Mouse (Mus musculus) intestine, embryonic 14.5 days (tissue): Measurements from ENCODE around the gene Mccc2. TPM values are rescaled to one million over a fixed set of nuclear protein-coding genes. Genes with fewer than 3 reads are reported as not detected.

Source experiments
- ATAC-seq: fragments of 200-750 bp; cut with Nextera tagmentation; replicated peaks from 2 replicates; pipeline ENCODE4 v1.8.0; 2017; ENCODE audit warnings: low read depth, moderate number of reproducible peaks, moderate TSS enrichment, moderate library complexity; ENCODE audit not compliant: low FRiP score, low TSS enrichment
- DNase-seq: peaks from one replicate; pipeline ENCODE4 v3.0.0-alpha.2; 2018; ENCODE audit warnings: low spot score
- H3K27ac ChIP-seq: fragments of 300-500 bp; sonication (generic); 2 replicates; pipeline ENCODE4 v1.5.1; 2014; ENCODE audit warnings: low read depth, mild to moderate bottlenecking, control low read depth
- H3K27me3 ChIP-seq: fragments of 300-500 bp; sonication (generic); replicated peaks from 2 replicates; pipeline ENCODE4 v1.6.1; 2014; ENCODE audit warnings: low read length, control low read depth; ENCODE audit not compliant: control insufficient read depth, insufficient read depth
- H3K36me3 ChIP-seq: fragments of 300-500 bp; sonication (generic); 2 replicates; pipeline ENCODE4 v1.6.1; 2014; ENCODE audit warnings: low read length, control low read depth; ENCODE audit not compliant: control insufficient read depth, insufficient read depth
- H3K4me1 ChIP-seq: fragments of 300-500 bp; sonication (generic); replicated peaks from 2 replicates; pipeline ENCODE4 v1.6.1; 2014; ENCODE audit warnings: low read length, control low read depth, mixed read lengths; ENCODE audit not compliant: control insufficient read depth, insufficient read depth
- H3K4me2 ChIP-seq: fragments of 300-500 bp; sonication (generic); 2 replicates; pipeline ENCODE4 v1.6.1; 2014; ENCODE audit warnings: low read length
- H3K4me3 ChIP-seq: fragments of 300-500 bp; sonication (generic); 2 replicates; pipeline ENCODE4 v1.5.1; 2014; ENCODE audit warnings: low read depth, low read length, control low read depth, mixed read lengths
- H3K9ac ChIP-seq: fragments of 300-500 bp; sonication (generic); 2 replicates; pipeline ENCODE4 v1.6.1; 2014; ENCODE audit warnings: mild to moderate bottlenecking, low read length
- H3K9me3 ChIP-seq: fragments of 300-500 bp; sonication (generic); 2 replicates; pipeline ENCODE4 v1.6.1; 2016; ENCODE audit warnings: low read length, control low read depth; ENCODE audit not compliant: control insufficient read depth
- WGBS: fragments of 180-500 bp; shearing (Covaris S2); extraction: QIAGEN DNeasy Blood & Tissue Kit; methylation state at CpG from one replicate; pipeline ENCODE4 v1.1.7; 2014; 5-methylcytosine and 5-hydroxymethylcytosine counted together
- polyA plus RNA-seq: library from polyadenylated mRNA; unstranded; fragments of >200 nt; fragmentation: Nextera tagmentation; extraction: Ambion mirVana; gene quantifications from 2 replicates; pipeline ENCODE4 v1.2.1, GENCODE M21; 2014

Gene Mccc2
- polyA plus RNA-seq, 1 experiment from 2014 or later: 45.9 TPM

GRCm38 (mm10) chr13:99955591-99955944, 59.9 kb downstream of the Mccc2 start:
- peaks cover 53% of the 10 kb centered on the region for H3K36me3 ChIP-seq
- 87% methylated on average over 1 of the region's 1 CpGs for WGBS

GRCm38 (mm10) chr13:99954902-99955590, 60.4 kb downstream of the Mccc2 start:
- Histone ChIP-seq H3K27me3 (no peaks in the 10 kb centered on the region), H3K9me3 (peaks cover 6% of the 10 kb centered on the region; the same call in 1 of the 2 replicates), H3K36me3 (peaks cover 52% of the 10 kb centered on the region), H3K4me1 (no peaks in the 10 kb centered on the region), H3K9ac (no peak overlapping the region), H3K4me3 (no peak overlapping the region), H3K4me2 (no peak overlapping the region), H3K27ac (no peak overlapping the region)
- DNase-seq: no peak
- 96% methylated on average over 5 of the region's 5 CpGs for WGBS
- no peak for ATAC-seq

More at GRCm38 (mm10) chr13:99955591-99955944, 59.9 kb downstream of the Mccc2 start:
- DNase-seq (no peak), ATAC-seq (no peak)
- Histone ChIP-seq H3K9me3 (peaks cover 6% of the 10 kb centered on the region; the same call in 1 of the 2 replicates), H3K27me3 (no peaks in the 10 kb centered on the region), H3K27ac (no peak overlapping the region), H3K4me2 (no peak overlapping the region), H3K4me3 (no peak overlapping the region), H3K4me1 (no peaks in the 10 kb centered on the region), H3K9ac (no peak overlapping the region)

- no peaks in the 10 kb centered on the region for H3K9me3 ChIP-seq
- H3K36me3 ChIP-seq: peaks cover 43% of the 10 kb centered on the region
- no peak for ATAC-seq
- no peak overlapping the region for H3K4me2 ChIP-seq
- WGBS: 78% methylated on average over 4 of the region's 4 CpGs
- no peak overlapping the region for H3K4me3 ChIP-seq
- no peaks in the 10 kb centered on the region for H3K4me1 ChIP-seq
- no peaks in the 10 kb centered on the region for H3K27me3 ChIP-seq
- H3K27ac ChIP-seq: no peak overlapping the region
- no peak for DNase-seq
- no peak overlapping the region for H3K9ac ChIP-seq
These were observed 68.0 kb downstream of the Mccc2 start for GRCm38 (mm10) chr13:99947417-99947816.

GRCm38 (mm10) chr13:99943525-99943924, 71.9 kb downstream of the Mccc2 start:
- no peak for DNase-seq
- H3K4me3 ChIP-seq: no peak overlapping the region
- H3K4me2 ChIP-seq: no peak overlapping the region
- H3K27me3 ChIP-seq: no peaks in the 10 kb centered on the region
- H3K9me3 ChIP-seq: no peaks in the 10 kb centered on the region
- no peak for ATAC-seq
- no peaks in the 10 kb centered on the region for H3K4me1 ChIP-seq
- 99% methylated on average over 2 of the region's 2 CpGs for WGBS
- no peak overlapping the region for H3K9ac ChIP-seq
- no peak overlapping the region for H3K27ac ChIP-seq
- H3K36me3 ChIP-seq: peaks cover 13% of the 10 kb centered on the region; the same call in 1 of the 2 replicates

- no peak overlapping the region for H3K9ac ChIP-seq
- 28% methylated on average over 2 of the region's 2 CpGs for WGBS
- H3K4me2 ChIP-seq: no peak overlapping the region
These were observed 74.8 kb downstream of the Mccc2 start for GRCm38 (mm10) chr13:99940601-99941000.

GRCm38 (mm10) chr13:99939320-99939671, 76.1 kb downstream of the Mccc2 start:
- no peak overlapping the region for H3K4me2 ChIP-seq
- H3K36me3 ChIP-seq: no peaks in the 10 kb centered on the region
- DNase-seq: no peak
- H3K27me3 ChIP-seq: no peaks in the 10 kb centered on the region
- no peaks in the 10 kb centered on the region for H3K4me1 ChIP-seq
- H3K9ac ChIP-seq: no peak overlapping the region
- H3K27ac ChIP-seq: no peak overlapping the region
- H3K4me3 ChIP-seq: no peak overlapping the region
- H3K9me3 ChIP-seq: no peaks in the 10 kb centered on the region
- ATAC-seq: no peak
- 82% methylated on average over 8 of the region's 8 CpGs for WGBS

More at GRCm38 (mm10) chr13:99940601-99941000, 74.8 kb downstream of the Mccc2 start:
- DNase-seq (no peak), ATAC-seq (no peak)
- H3K4me1 ChIP-seq: no peaks in the 10 kb centered on the region
- H3K9me3 ChIP-seq: no peaks in the 10 kb centered on the region
- no peak overlapping the region for H3K4me3 ChIP-seq
- H3K27ac ChIP-seq: no peak overlapping the region
- H3K27me3 ChIP-seq: no peaks in the 10 kb centered on the region
- no peaks in the 10 kb centered on the region for H3K36me3 ChIP-seq

- Histone ChIP-seq H3K9me3 (no peaks in the 10 kb centered on the region), H3K27ac (no peak overlapping the region), H3K4me1 (no peaks in the 10 kb centered on the region), H3K4me2 (no peak overlapping the region), H3K4me3 (no peak overlapping the region), H3K9ac (no peak overlapping the region), H3K36me3 (no peaks in the 10 kb centered on the region), H3K27me3 (no peaks in the 10 kb centered on the region)
- WGBS: 77% methylated on average over 10 of the region's 10 CpGs
- no peak for ATAC-seq
- DNase-seq: no peak
These were observed 76.7 kb downstream of the Mccc2 start for GRCm38 (mm10) chr13:99938606-99939319.

GRCm38 (mm10) chr13:99937741-99938140, 77.7 kb downstream of the Mccc2 start:
- H3K9me3 ChIP-seq: no peaks in the 10 kb centered on the region
- H3K27me3 ChIP-seq: no peaks in the 10 kb centered on the region
- no peak overlapping the region for H3K4me2 ChIP-seq
- no peaks in the 10 kb centered on the region for H3K4me1 ChIP-seq
- no peak overlapping the region for H3K9ac ChIP-seq
- H3K36me3 ChIP-seq: no peaks in the 10 kb centered on the region
- DNase-seq: no peak
- H3K4me3 ChIP-seq: no peak overlapping the region
- WGBS: 70% methylated on average over 3 of the region's 3 CpGs
- no peak overlapping the region for H3K27ac ChIP-seq
- no peak for ATAC-seq

- no peak overlapping the region for H3K4me3 ChIP-seq
- no peaks in the 10 kb centered on the region for H3K36me3 ChIP-seq
- H3K9me3 ChIP-seq: no peaks in the 10 kb centered on the region
- no peak for DNase-seq
- H3K27me3 ChIP-seq: no peaks in the 10 kb centered on the region
- 88% methylated on average over 1 of the region's 1 CpGs for WGBS
- no peak overlapping the region for H3K4me2 ChIP-seq
- no peak overlapping the region for H3K9ac ChIP-seq
- H3K4me1 ChIP-seq: no peaks in the 10 kb centered on the region
- H3K27ac ChIP-seq: no peak overlapping the region
- ATAC-seq: no peak
These were observed 83.0 kb downstream of the Mccc2 start for GRCm38 (mm10) chr13:99932406-99932805.
